Mouse (Mus musculus) heart, embryonic 16.5 days (tissue): Measurements from ENCODE around the gene Cers2. TPM values are rescaled to one million over a fixed set of nuclear protein-coding genes. Genes with fewer than 3 reads are reported as not detected.

Experiments used
- ATAC-seq: fragments of 200-750 bp; cut with Nextera tagmentation; replicated peaks from 2 replicates; pipeline ENCODE4 v1.8.0; 2017; ENCODE audit warnings: moderate number of reproducible peaks; ENCODE audit not compliant: insufficient read depth, low FRiP score; ENCODE audit errors: extremely low read depth
- H3K27ac ChIP-seq: fragments of 300-500 bp; sonication (generic); 2 replicates; pipeline ENCODE4 v1.5.1; 2014; ENCODE audit warnings: mild to moderate bottlenecking, low read length, control low read depth, moderate library complexity
- H3K27me3 ChIP-seq: fragments of 300-500 bp; sonication (generic); 2 replicates; pipeline ENCODE4 v1.6.1; 2014; ENCODE audit warnings: low read length, mixed read lengths; ENCODE audit not compliant: control insufficient read depth, insufficient read depth
- H3K36me3 ChIP-seq: fragments of 300-500 bp; sonication (generic); 2 replicates; pipeline ENCODE4 v1.6.1; 2014; ENCODE audit not compliant: control insufficient read depth, insufficient read depth
- H3K4me1 ChIP-seq: fragments of 300-500 bp; sonication (generic); 2 replicates; pipeline ENCODE4 v1.6.1; 2014; ENCODE audit warnings: low read length, mixed read lengths; ENCODE audit not compliant: control insufficient read depth, insufficient read depth
- H3K4me2 ChIP-seq: fragments of 300-500 bp; sonication (generic); 2 replicates; pipeline ENCODE4 v1.6.1; 2014; ENCODE audit warnings: low read depth, mild to moderate bottlenecking, control low read depth, low read length
- H3K4me3 ChIP-seq: fragments of 300-500 bp; sonication (generic); 2 replicates; pipeline ENCODE4 v1.5.1; 2014; ENCODE audit warnings: mild to moderate bottlenecking, control low read depth, low read length
- H3K9ac ChIP-seq: fragments of 300-500 bp; sonication (generic); 2 replicates; pipeline ENCODE4 v1.6.1; 2014; ENCODE audit warnings: low read length, control low read depth
- H3K9me3 ChIP-seq: fragments of 300-500 bp; sonication (generic); replicated peaks from 2 replicates; pipeline ENCODE4 v1.6.1; 2016; ENCODE audit warnings: low read length; ENCODE audit not compliant: control insufficient read depth
- WGBS: fragments of 180-500 bp; shearing (Covaris S2); extraction: QIAGEN DNeasy Blood & Tissue Kit; methylation state at CpG from one replicate; pipeline ENCODE4 v1.1.7; 2014; 5-methylcytosine and 5-hydroxymethylcytosine counted together
- polyA plus RNA-seq: library from polyadenylated mRNA; unstranded; fragments of >200 nt; fragmentation: Nextera tagmentation; extraction: Ambion mirVana; gene quantifications from 2 replicates; pipeline ENCODE4 v1.2.1, GENCODE M21; 2015

Gene Cers2
- polyA plus RNA-seq, 1 experiment from 2014 or later, result 139 TPM

GRCm38 (mm10) chr3:95285390-95285789 is 29.2 kb upstream of the Cers2 start:
- no peak overlapping the region for H3K4me3 ChIP-seq
- ATAC-seq, result no peak
- 89% methylated on average over 5 of the region's 5 CpGs for WGBS
- H3K9ac ChIP-seq, result no peak overlapping the region
- no peak overlapping the region for H3K4me2 ChIP-seq
- no peaks in the 10 kb centered on the region for H3K9me3 ChIP-seq
- no peaks in the 10 kb centered on the region for H3K27me3 ChIP-seq
- H3K36me3 ChIP-seq, result peaks cover 10% of the 10 kb centered on the region
- peaks cover 16% of the 10 kb centered on the region for H3K4me1 ChIP-seq
- no peak overlapping the region for H3K27ac ChIP-seq

- no peak overlapping the region for H3K4me2 ChIP-seq
- WGBS, result 68% methylated on average over 5 of the region's 5 CpGs
- H3K36me3 ChIP-seq, result peaks cover 14% of the 10 kb centered on the region
- H3K4me1 ChIP-seq, result peaks cover 12% of the 10 kb centered on the region
- no peak for ATAC-seq
- no peaks in the 10 kb centered on the region for H3K27me3 ChIP-seq
- no peak overlapping the region for H3K4me3 ChIP-seq
- H3K9me3 ChIP-seq, result no peaks in the 10 kb centered on the region
- no peak overlapping the region for H3K27ac ChIP-seq
- H3K9ac ChIP-seq, result no peak overlapping the region
These were observed 28.6 kb upstream of the Cers2 start for GRCm38 (mm10) chr3:95286011-95286410.

GRCm38 (mm10) chr3:95286510-95286909 is 28.1 kb upstream of the Cers2 start:
- H3K27me3 ChIP-seq, result no peaks in the 10 kb centered on the region
- WGBS, result 71% methylated on average over 7 of the region's 7 CpGs
- no peak overlapping the region for H3K4me2 ChIP-seq
- H3K4me3 ChIP-seq, result no peak overlapping the region
- H3K9me3 ChIP-seq, result no peaks in the 10 kb centered on the region
- H3K9ac ChIP-seq, result no peak overlapping the region
- peaks cover 12% of the 10 kb centered on the region for H3K4me1 ChIP-seq
- H3K27ac ChIP-seq, result no peak overlapping the region
- ATAC-seq, result no peak
- peaks cover 14% of the 10 kb centered on the region for H3K36me3 ChIP-seq

- Histone ChIP-seq H3K9ac (no peak overlapping the region), H3K4me3 (no peak overlapping the region), H3K27me3 (no peaks in the 10 kb centered on the region), H3K4me1 (peaks cover 12% of the 10 kb centered on the region), H3K27ac (no peak overlapping the region), H3K9me3 (no peaks in the 10 kb centered on the region), H3K4me2 (no peak overlapping the region), H3K36me3 (peaks cover 14% of the 10 kb centered on the region)
- no peak for ATAC-seq
- WGBS, result 82% methylated on average over 3 of the region's 3 CpGs
These were observed 27.1 kb upstream of the Cers2 start for GRCm38 (mm10) chr3:95287541-95287940.

- Histone ChIP-seq H3K9ac (no peak overlapping the region), H3K9me3 (no peaks in the 10 kb centered on the region), H3K27me3 (no peaks in the 10 kb centered on the region), H3K4me1 (peaks cover 3% of the 10 kb centered on the region; the same call in 1 of the 2 replicates), H3K4me2 (no peak overlapping the region), H3K4me3 (no peak overlapping the region), H3K27ac (no peak overlapping the region), H3K36me3 (peaks cover 22% of the 10 kb centered on the region)
- no peak for ATAC-seq
- WGBS, result 89% methylated on average over 4 of the region's 4 CpGs
These were observed 25.2 kb upstream of the Cers2 start for GRCm38 (mm10) chr3:95289419-95289818.

GRCm38 (mm10) chr3:95290156-95290555 is 24.4 kb upstream of the Cers2 start:
- Histone ChIP-seq H3K36me3 (peaks cover 27% of the 10 kb centered on the region), H3K9ac (no peak overlapping the region), H3K4me2 (no peak overlapping the region), H3K4me1 (no peaks in the 10 kb centered on the region; the same call in 1 of the 2 replicates), H3K27me3 (no peaks in the 10 kb centered on the region), H3K27ac (no peak overlapping the region), H3K9me3 (no peaks in the 10 kb centered on the region), H3K4me3 (no peak overlapping the region)
- ATAC-seq, result no peak
- 75% methylated on average over 6 of the region's 6 CpGs for WGBS

GRCm38 (mm10) chr3:95291041-95291440 is 23.6 kb upstream of the Cers2 start:
- no peak overlapping the region for H3K4me2 ChIP-seq
- peaks cover 5% of the 10 kb centered on the region for H3K4me1 ChIP-seq
- H3K27ac ChIP-seq, result no peak overlapping the region
- H3K36me3 ChIP-seq, result peaks cover 27% of the 10 kb centered on the region
- WGBS, result 84% methylated on average over 4 of the region's 4 CpGs
- H3K9ac ChIP-seq, result no peak overlapping the region
- H3K4me3 ChIP-seq, result no peak overlapping the region
- ATAC-seq, result no peak
- no peaks in the 10 kb centered on the region for H3K27me3 ChIP-seq
- H3K9me3 ChIP-seq, result no peaks in the 10 kb centered on the region

- Histone ChIP-seq H3K27ac (no peak overlapping the region), H3K9ac (no peak overlapping the region), H3K9me3 (no peaks in the 10 kb centered on the region), H3K36me3 (peaks cover 30% of the 10 kb centered on the region), H3K4me2 (no peak overlapping the region), H3K27me3 (no peaks in the 10 kb centered on the region), H3K4me1 (peaks cover 5% of the 10 kb centered on the region), H3K4me3 (no peak overlapping the region)
- no peak for ATAC-seq
- 91% methylated on average over 2 of the region's 2 CpGs for WGBS
These were observed 21.7 kb upstream of the Cers2 start for GRCm38 (mm10) chr3:95292899-95293298.

GRCm38 (mm10) chr3:95293537-95293936 is 21.1 kb upstream of the Cers2 start:
- Histone ChIP-seq H3K4me1 (peaks cover 5% of the 10 kb centered on the region), H3K27me3 (no peaks in the 10 kb centered on the region), H3K9ac (no peak overlapping the region), H3K9me3 (no peaks in the 10 kb centered on the region), H3K4me2 (no peak overlapping the region), H3K27ac (no peak overlapping the region), H3K36me3 (peaks cover 24% of the 10 kb centered on the region), H3K4me3 (no peak overlapping the region)
- WGBS, result 64% methylated on average over 11 of the region's 11 CpGs
- ATAC-seq, result no peak

- H3K9ac ChIP-seq, result no peak overlapping the region
- no peak overlapping the region for H3K4me2 ChIP-seq
- H3K4me1 ChIP-seq, result peaks cover 5% of the 10 kb centered on the region
- H3K9me3 ChIP-seq, result no peaks in the 10 kb centered on the region
- no peak for ATAC-seq
- no peak overlapping the region for H3K4me3 ChIP-seq
- 77% methylated on average over 7 of the region's 7 CpGs for WGBS
- no peaks in the 10 kb centered on the region for H3K27me3 ChIP-seq
- peaks cover 20% of the 10 kb centered on the region for H3K36me3 ChIP-seq
- H3K27ac ChIP-seq, result no peak overlapping the region
These were observed 20.3 kb upstream of the Cers2 start for GRCm38 (mm10) chr3:95294316-95294715.
